Mouse (Mus musculus): ENCODE measurements around the gene Otogl.

The Otogl gene

GRCm38 (mm10) chr10:107905274-107906034 is 6.5 kb downstream of the Otogl start:
- no peak for DNase-seq

- no peak for DNase-seq
Observed at GRCm38 (mm10) chr10:107901958-107902357, 10.0 kb downstream of the Otogl start.

- no peak for DNase-seq
Observed at GRCm38 (mm10) chr10:107901204-107901879, 10.6 kb downstream of the Otogl start.

GRCm38 (mm10) chr10:107899946-107900345 is 12.0 kb downstream of the Otogl start:
- no peak for DNase-seq

GRCm38 (mm10) chr10:107896158-107896557 is 15.8 kb downstream of the Otogl start:
- no peak for DNase-seq

GRCm38 (mm10) chr10:107894663-107895581 is 17.0 kb downstream of the Otogl start:
- no peak for DNase-seq

- DNase-seq, result no peak
Observed at GRCm38 (mm10) chr10:107890400-107890799, 21.5 kb downstream of the Otogl start.

GRCm38 (mm10) chr10:107872542-107872941 is 39.4 kb downstream of the Otogl start:
- DNase-seq, result no peak

- no peak for DNase-seq
Observed at GRCm38 (mm10) chr10:107872109-107872508, 39.8 kb downstream of the Otogl start.

- DNase-seq, result no peak
Observed at GRCm38 (mm10) chr10:107870540-107870939, 41.4 kb downstream of the Otogl start.

GRCm38 (mm10) chr10:107868904-107869303 is 43.0 kb downstream of the Otogl start:
- DNase-seq, result no peak

GRCm38 (mm10) chr10:107867414-107867813 is 44.5 kb downstream of the Otogl start:
- DNase-seq, result no peak

GRCm38 (mm10) chr10:107860235-107860917 is 51.6 kb downstream of the Otogl start:
- no peak for DNase-seq

GRCm38 (mm10) chr10:107859220-107859619 is 52.7 kb downstream of the Otogl start:
- no peak for DNase-seq

GRCm38 (mm10) chr10:107858684-107859083 is 53.2 kb downstream of the Otogl start:
- DNase-seq, result peak in 1 of 2 experiments; percentile 9

- DNase-seq, result no peak
Observed at GRCm38 (mm10) chr10:107844906-107845305, 67.0 kb downstream of the Otogl start.

GRCm38 (mm10) chr10:107834452-107835239 is 77.3 kb downstream of the Otogl start:
- DNase-seq, result no peak

GRCm38 (mm10) chr10:107829151-107829550 is 82.8 kb downstream of the Otogl start:
- DNase-seq, result no peak

- DNase-seq, result no peak
Observed at GRCm38 (mm10) chr10:107813814-107814483, 98.0 kb downstream of the Otogl start.

- DNase-seq, result no peak
Observed at GRCm38 (mm10) chr10:107810649-107811398, 101.1 kb downstream of the Otogl start.

Measured in cerebellum, adult 18-20 months (tissue).